Mouse (Mus musculus) midbrain, embryonic 11.5 days (tissue): Measurements from ENCODE around the gene Oxtr. TPM values are rescaled to one million over a fixed set of nuclear protein-coding genes. Genes with fewer than 3 reads are reported as not detected.
A peak's percentile ranks its signal among the peaks of the same experiment; 100 is the strongest.

Experiments used
- ATAC-seq: fragments of 200-750 bp; cut with Nextera tagmentation; 2 replicates; pipeline ENCODE4 v1.8.0; 2017; ENCODE audit warnings: moderate TSS enrichment, moderate library complexity; ENCODE audit not compliant: low FRiP score
- DNase-seq: peaks from one replicate; pipeline ENCODE4 v3.0.0; 2015; ENCODE audit warnings: low spot score; ENCODE audit errors: missing footprints
- H3K27ac ChIP-seq: fragments of 300-500 bp; sonication (generic); 2 replicates; pipeline ENCODE4 v1.5.1; 2014; ENCODE audit warnings: low read depth, low read length
- H3K27me3 ChIP-seq: fragments of 300-500 bp; sonication (generic); 2 replicates; pipeline ENCODE4 v1.6.1; 2014; ENCODE audit warnings: mild to moderate bottlenecking, low read length, moderate library complexity, mixed read lengths; ENCODE audit not compliant: control insufficient read depth, insufficient read depth
- H3K36me3 ChIP-seq: fragments of 300-500 bp; sonication (generic); 2 replicates; pipeline ENCODE4 v1.6.1; 2014; ENCODE audit warnings: mild to moderate bottlenecking, low read length, moderate library complexity, mixed read lengths; ENCODE audit not compliant: control insufficient read depth, insufficient read depth
- H3K4me1 ChIP-seq: fragments of 300-500 bp; sonication (generic); 2 replicates; pipeline ENCODE4 v1.6.1; 2014; ENCODE audit warnings: low read length; ENCODE audit not compliant: control insufficient read depth, insufficient read depth
- H3K4me2 ChIP-seq: fragments of 300-500 bp; sonication (generic); 2 replicates; pipeline ENCODE4 v1.6.1; 2014; ENCODE audit warnings: mild to moderate bottlenecking, moderate library complexity
- H3K4me3 ChIP-seq: fragments of 300-500 bp; sonication (generic); 2 replicates; pipeline ENCODE4 v1.5.1; 2014; ENCODE audit warnings: low read depth, low read length
- H3K9ac ChIP-seq: fragments of 300-500 bp; sonication (generic); 2 replicates; pipeline ENCODE4 v1.6.1; 2014; ENCODE audit warnings: low read length
- H3K9me3 ChIP-seq: fragments of 300-500 bp; sonication (generic); 2 replicates; pipeline ENCODE4 v1.6.1; 2016; ENCODE audit warnings: low read length; ENCODE audit not compliant: control insufficient read depth
- WGBS: fragments of 180-500 bp; shearing (Covaris S2); extraction: QIAGEN DNeasy Blood & Tissue Kit; methylation state at CpG from one replicate; pipeline ENCODE4 v1.1.7; 2014; 5-methylcytosine and 5-hydroxymethylcytosine counted together
- polyA plus RNA-seq: library from polyadenylated mRNA; unstranded; fragments of >200 nt; fragmentation: Nextera tagmentation; extraction: Ambion mirVana; gene quantifications from 2 replicates; pipeline ENCODE4 v1.2.1, GENCODE M21; 2014

Oxtr gene
- polyA plus RNA-seq, result 0.11 and 0.26 TPM in 2 replicates

DNA sequence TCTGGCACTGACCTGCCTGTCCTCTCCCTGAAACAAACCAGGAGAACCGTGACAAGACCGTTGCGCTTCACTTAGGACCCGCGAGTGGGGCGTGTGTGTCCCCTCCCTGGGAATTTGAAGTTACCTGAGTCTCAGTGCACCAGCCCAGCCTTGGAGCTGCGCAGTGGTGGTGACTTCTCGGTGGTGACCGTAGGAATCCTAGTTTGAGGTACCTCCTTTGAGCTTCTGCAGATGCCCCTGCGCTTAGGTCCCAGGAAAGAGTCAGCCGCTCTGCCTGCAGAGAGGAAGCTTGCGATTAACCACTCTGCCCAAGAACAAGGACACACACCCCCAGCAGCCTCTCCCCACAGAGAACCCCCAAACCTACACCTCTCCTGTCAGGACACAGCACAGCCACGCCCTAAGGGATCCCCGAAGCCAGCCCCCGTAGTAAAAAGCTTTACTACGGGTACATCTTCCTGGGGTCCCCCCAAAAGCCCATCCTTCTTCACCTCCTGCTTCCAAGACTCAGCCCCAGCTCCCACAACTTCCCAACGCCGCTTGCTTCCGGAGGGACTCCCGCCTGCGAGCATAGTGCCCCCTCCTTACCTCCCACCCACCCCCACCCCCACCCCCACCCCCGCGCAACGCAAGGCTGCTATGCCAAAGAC, at the start of gene Oxtr:
Gene Oxtr (minus strand): TSS at position 34 of the 650 bp plus-strand sequence.
- Histone ChIP-seq H3K27me3 (peaks cover 51% of the 10 kb centered on the region), H3K4me1 (peaks cover 15% of the 10 kb centered on the region), H3K9ac (peak within 1 kb of the TSS; percentile 47; the same call in 1 of the 2 replicates), H3K4me2 (peak within 1 kb of the TSS; percentile 51), H3K4me3 (peak within 1 kb of the TSS; percentile 27), H3K36me3 (no peaks in the 10 kb centered on the region), H3K27ac (no peak within 1 kb of the TSS), H3K9me3 (no peaks in the 10 kb centered on the region)
- 7% methylated on average over 24 of the region's 24 CpGs for WGBS
- DNase-seq (peak; percentile 90), ATAC-seq (peak; percentile 26)

GRCm38 (mm10) chr6:112525434-112525833, 35.7 kb upstream of the Oxtr start:
- H3K4me3 ChIP-seq, result no peak overlapping the region
- no peak overlapping the region for H3K4me2 ChIP-seq
- no peak for DNase-seq
- peaks cover 17% of the 10 kb centered on the region for H3K27me3 ChIP-seq
- no peak overlapping the region for H3K9ac ChIP-seq
- 70% methylated on average over 5 of the region's 5 CpGs for WGBS
- no peak overlapping the region for H3K27ac ChIP-seq
- no peaks in the 10 kb centered on the region for H3K9me3 ChIP-seq
- H3K36me3 ChIP-seq, result no peaks in the 10 kb centered on the region
- no peak for ATAC-seq
- 0 out of 2 replicates have a peak, but pooled peaks cover 2% of the 10 kb centered on the region for H3K4me1 ChIP-seq

DNA sequence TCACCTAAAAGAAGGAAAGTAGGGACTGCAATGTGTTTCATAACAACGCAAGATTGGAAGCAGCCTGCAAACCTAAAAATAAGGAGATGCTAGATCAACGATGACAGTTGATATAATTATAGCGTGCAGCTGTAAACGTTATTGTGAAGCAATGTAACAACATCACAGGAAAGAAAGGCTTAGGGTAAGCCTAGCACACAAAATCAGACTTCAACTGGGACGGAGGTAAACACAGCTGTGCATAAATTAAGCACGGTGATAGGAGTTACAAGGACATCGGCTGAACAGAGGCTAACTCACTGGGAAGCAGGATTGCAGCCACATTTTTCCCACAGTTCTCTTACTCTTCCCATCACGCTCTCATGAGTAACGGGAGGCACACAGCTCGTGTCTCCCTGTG, 34.7 kb upstream of the Oxtr start:
- Histone ChIP-seq H3K4me2 (no peak overlapping the region), H3K27ac (no peak overlapping the region), H3K27me3 (peaks cover 26% of the 10 kb centered on the region), H3K36me3 (no peaks in the 10 kb centered on the region), H3K4me3 (no peak overlapping the region), H3K9ac (no peak overlapping the region), H3K4me1 (0 out of 2 replicates have a peak, but pooled peaks cover 2% of the 10 kb centered on the region), H3K9me3 (no peaks in the 10 kb centered on the region)
- DNase-seq (no peak), ATAC-seq (no peak)
- WGBS, result 57% methylated on average over 10 of the region's 10 CpGs

- peaks cover 9% of the 10 kb centered on the region for H3K4me1 ChIP-seq
- H3K9me3 ChIP-seq, result no peaks in the 10 kb centered on the region
- no peak overlapping the region for H3K4me3 ChIP-seq
- no peak overlapping the region for H3K4me2 ChIP-seq
- H3K27me3 ChIP-seq, result peaks cover 67% of the 10 kb centered on the region
- H3K9ac ChIP-seq, result no peak overlapping the region
- no peaks in the 10 kb centered on the region for H3K36me3 ChIP-seq
- 89% methylated on average over 3 of the region's 3 CpGs for WGBS
- ATAC-seq (no peak), DNase-seq (no peak)
- H3K27ac ChIP-seq, result no peak overlapping the region
Measured at GRCm38 (mm10) chr6:112517991-112518390, 28.2 kb upstream of the Oxtr start.

- peaks cover 9% of the 10 kb centered on the region for H3K4me1 ChIP-seq
- no peak overlapping the region for H3K9ac ChIP-seq
- DNase-seq, result no peak
- no peak overlapping the region for H3K4me2 ChIP-seq
- H3K9me3 ChIP-seq, result no peaks in the 10 kb centered on the region
- H3K27ac ChIP-seq, result no peak overlapping the region
- H3K27me3 ChIP-seq, result peaks cover 69% of the 10 kb centered on the region
- no peak for ATAC-seq
- H3K4me3 ChIP-seq, result no peak overlapping the region
- 82% methylated on average over 3 of the region's 3 CpGs for WGBS
- no peaks in the 10 kb centered on the region for H3K36me3 ChIP-seq
Measured at GRCm38 (mm10) chr6:112517572-112517971, 27.8 kb upstream of the Oxtr start.

DNA sequence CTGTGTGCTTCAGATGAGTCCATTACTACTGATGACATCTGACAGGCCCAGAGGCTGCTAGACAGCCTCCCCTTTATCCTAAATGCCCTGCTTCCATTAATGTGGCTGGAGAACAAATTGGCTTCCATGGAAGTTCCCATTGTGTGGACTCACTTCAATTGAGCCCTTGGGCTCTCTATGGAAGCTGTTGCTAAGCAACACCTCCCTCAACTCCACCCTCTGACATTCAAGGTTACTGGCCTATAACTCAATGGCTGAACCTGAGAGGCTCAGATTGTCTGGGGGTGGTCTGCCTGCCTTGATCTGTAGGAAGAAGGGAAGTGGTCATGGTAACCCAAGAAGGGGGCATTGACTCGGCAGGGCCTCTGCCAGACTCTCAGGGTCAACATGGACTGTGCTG, 26.8 kb upstream of the Oxtr start:
- no peaks in the 10 kb centered on the region for H3K36me3 ChIP-seq
- H3K27ac ChIP-seq, result no peak overlapping the region
- peak; percentile 95 for ATAC-seq
- H3K4me3 ChIP-seq, result no peak overlapping the region
- H3K27me3 ChIP-seq, result peaks cover 69% of the 10 kb centered on the region
- peaks cover 9% of the 10 kb centered on the region for H3K4me1 ChIP-seq
- no peak overlapping the region for H3K9ac ChIP-seq
- 4% methylated on average over 1 of the region's 1 CpGs for WGBS
- no peak overlapping the region for H3K4me2 ChIP-seq
- DNase-seq, result peak; percentile 90
- H3K9me3 ChIP-seq, result no peaks in the 10 kb centered on the region

GRCm38 (mm10) chr6:112514591-112514990, 24.8 kb upstream of the Oxtr start:
- Histone ChIP-seq H3K4me3 (no peak overlapping the region), H3K27me3 (peaks cover 58% of the 10 kb centered on the region), H3K36me3 (no peaks in the 10 kb centered on the region), H3K4me1 (peaks cover 11% of the 10 kb centered on the region), H3K9ac (no peak overlapping the region), H3K4me2 (no peak overlapping the region), H3K27ac (no peak overlapping the region), H3K9me3 (no peaks in the 10 kb centered on the region)
- 90% methylated on average over 6 of the region's 6 CpGs for WGBS
- DNase-seq (no peak), ATAC-seq (no peak)

DNA sequence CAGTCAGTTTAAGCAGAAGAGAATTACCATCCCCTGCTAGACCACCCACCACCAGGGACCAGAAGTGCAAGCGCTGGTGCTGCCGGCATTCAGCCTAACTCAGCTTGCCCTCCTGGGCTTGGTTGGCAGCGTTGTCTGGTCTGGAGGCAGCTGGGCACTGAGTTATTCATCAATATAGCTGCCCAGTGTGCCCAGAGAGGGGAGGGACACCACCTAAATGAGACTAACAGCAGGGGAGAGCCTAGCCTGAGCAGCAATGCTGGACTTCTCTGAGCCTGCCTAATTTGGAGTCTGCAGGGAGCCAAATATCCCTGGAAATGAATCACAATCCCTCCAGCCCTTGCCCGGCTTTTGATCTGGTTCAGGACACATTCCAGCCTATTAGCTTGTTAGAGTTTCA, 20.6 kb upstream of the Oxtr start:
- H3K9me3 ChIP-seq, result no peaks in the 10 kb centered on the region
- H3K27ac ChIP-seq, result no peak overlapping the region
- 0 out of 2 replicates have a peak, but pooled peaks cover 2% of the 10 kb centered on the region for H3K4me1 ChIP-seq
- no peaks in the 10 kb centered on the region for H3K36me3 ChIP-seq
- DNase-seq (no peak), ATAC-seq (no peak)
- no peak overlapping the region for H3K4me3 ChIP-seq
- 4% methylated on average over 4 of the region's 4 CpGs for WGBS
- H3K27me3 ChIP-seq, result peaks cover 43% of the 10 kb centered on the region
- H3K9ac ChIP-seq, result no peak overlapping the region
- no peak overlapping the region for H3K4me2 ChIP-seq

- DNase-seq (no peak), ATAC-seq (no peak)
- Histone ChIP-seq H3K36me3 (no peaks in the 10 kb centered on the region), H3K4me3 (no peak overlapping the region), H3K27ac (no peak overlapping the region), H3K9me3 (no peaks in the 10 kb centered on the region), H3K9ac (no peak overlapping the region), H3K4me1 (0 out of 2 replicates have a peak, but pooled peaks cover 2% of the 10 kb centered on the region), H3K27me3 (peaks cover 38% of the 10 kb centered on the region), H3K4me2 (no peak overlapping the region)
- WGBS, result 63% methylated on average over 2 of the region's 2 CpGs
Measured at GRCm38 (mm10) chr6:112509590-112510131, 19.9 kb upstream of the Oxtr start.
